Mouse (Mus musculus): ENCODE measurements around the gene Hist1h2bh.

Hist1h2bh gene

DNA sequence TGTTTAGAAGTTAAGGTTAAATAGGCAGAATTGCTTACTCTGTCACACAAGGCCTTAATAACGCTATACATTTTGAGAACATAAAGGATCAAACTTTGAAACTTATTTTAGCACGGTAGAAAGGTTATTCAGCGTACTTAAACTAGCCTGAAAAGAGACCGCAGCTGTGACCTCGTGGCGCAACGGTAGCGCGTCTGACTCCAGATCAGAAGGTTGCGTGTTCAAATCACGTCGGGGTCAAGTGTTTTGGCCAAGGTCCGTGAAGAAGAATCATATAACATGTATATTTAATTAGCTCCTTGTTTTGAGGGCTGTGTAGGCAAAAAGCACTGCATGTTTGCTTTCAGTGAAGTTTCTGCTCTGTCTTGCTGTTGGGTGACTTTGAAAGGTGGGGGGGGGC, 36.8 kb downstream of the Hist1h2bh start:
- DNase-seq (ENCODE audit: low spot score in 2 of 2), result no peak

DNA sequence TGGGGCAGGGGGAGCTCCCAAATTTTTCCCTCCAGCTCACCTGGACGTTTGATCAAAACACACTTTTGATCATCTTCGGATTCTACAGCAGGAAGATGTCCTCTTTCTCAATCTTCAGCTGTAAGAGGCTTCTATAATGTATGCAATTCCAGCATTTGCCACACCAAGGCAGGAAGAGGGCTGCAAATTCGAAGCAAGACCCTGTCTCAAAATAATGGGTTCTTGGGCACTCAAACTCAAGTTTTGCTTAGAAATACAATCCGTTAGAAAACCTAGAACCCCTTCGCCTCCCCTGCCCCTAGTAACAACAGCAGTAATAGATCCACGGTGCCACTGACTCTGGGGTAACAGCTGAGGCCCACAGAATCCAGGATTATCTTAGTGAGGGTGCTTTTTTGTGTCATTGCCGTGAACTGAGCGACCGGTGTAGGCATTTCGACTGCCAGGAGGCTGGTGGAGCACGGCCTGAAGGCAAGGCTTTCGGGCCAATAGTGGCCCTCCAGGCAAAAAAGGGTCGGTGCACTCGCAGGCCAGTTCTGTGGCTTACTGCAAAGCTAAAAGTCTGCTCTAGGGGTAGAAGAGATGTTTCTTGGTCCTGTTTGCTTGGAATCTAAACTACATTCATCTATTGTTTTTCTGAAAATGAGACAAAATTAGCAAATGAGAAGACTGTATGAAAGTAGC, 37.4 kb downstream of the Hist1h2bh start:
- no peak for DNase-seq (ENCODE audit: low spot score in 2 of 2)

DNA sequence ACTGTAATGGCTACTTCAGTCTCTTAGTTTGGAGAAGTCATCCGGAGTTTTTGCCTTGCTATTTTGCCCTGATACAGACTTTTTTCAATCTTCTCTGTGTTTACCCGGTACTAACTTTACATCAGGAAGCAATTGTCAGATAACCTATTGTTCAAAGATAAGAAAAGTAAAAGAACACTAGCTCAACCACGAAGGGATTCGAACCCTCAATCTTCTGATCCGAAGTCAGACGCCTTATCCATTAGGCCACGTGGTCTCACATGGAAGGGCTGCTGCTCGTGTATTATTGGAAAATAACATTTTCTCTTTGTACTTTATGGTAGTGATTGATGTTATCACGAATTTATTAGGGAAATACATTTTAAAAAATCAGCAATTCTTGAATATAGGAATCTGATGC, 39.4 kb downstream of the Hist1h2bh start:
- DNase-seq (ENCODE audit: low spot score in 2 of 2), result no peak

DNA sequence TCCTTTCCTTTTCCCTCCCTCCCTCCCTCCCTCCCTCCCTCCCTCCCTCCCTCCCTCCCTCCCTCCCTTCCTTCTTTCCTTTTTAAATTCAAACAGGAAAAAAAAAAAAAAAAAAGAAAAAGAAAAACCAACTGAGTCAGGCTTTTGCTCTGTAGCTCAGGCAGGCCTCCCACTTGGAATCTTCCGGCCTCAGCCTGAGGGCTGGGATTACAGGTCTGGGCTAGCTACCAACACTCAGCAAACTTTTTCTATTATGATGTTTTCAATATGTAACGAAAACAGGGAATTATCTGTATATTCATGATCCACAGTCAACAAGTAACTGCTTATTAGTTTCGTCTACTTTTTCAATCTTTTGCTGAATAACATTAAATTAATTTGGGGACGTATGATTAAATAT, 40.3 kb downstream of the Hist1h2bh start:
- DNase-seq (ENCODE audit: low spot score in 2 of 2), result no peak

DNA sequence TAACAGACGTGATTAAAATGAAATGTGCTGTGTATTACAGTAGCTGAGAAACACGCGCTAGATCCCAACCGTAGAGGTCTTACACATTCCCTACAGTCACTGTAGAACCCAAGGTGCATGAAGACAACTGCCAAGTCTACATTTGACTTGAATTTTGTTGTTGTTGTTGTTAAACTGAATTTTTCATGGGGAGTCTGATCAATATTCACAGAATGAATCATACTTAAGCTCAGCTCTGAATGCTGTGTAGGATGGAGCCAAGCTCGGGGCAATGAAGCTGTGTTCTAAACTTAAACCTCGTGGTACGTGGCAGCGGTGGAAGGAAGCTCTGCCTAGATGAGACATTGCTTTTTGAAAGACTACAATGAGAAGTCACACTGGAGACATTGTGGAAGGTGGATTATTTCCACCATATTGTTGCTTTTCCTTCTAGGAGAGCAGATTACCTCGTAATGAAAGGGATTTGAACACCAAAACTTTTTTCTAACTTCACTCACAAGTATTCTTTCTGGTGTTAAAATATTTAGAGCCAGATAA, 41.1 kb downstream of the Hist1h2bh start:
- no peak for DNase-seq (ENCODE audit: low spot score in 2 of 2)

DNA sequence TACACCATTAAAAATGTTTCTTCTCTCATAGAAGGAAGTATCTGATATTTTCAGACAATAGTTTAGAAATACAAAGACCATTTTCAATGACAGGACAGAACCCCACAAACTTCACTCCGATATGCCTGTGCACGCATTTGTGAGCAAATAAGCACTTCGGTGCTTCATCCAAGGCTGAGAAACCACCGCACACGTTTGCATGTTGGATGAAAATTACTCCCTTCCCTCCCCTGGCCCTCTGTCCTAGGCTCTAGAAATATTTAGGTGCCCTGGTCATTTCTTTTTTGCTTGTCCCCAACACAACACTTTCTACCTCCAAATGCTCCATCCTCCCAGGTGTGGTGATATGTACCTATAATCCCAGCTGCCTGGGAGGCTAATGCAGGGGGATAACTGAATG, 41.7 kb downstream of the Hist1h2bh start:
- DNase-seq (ENCODE audit: low spot score in 2 of 2), result no peak

DNA sequence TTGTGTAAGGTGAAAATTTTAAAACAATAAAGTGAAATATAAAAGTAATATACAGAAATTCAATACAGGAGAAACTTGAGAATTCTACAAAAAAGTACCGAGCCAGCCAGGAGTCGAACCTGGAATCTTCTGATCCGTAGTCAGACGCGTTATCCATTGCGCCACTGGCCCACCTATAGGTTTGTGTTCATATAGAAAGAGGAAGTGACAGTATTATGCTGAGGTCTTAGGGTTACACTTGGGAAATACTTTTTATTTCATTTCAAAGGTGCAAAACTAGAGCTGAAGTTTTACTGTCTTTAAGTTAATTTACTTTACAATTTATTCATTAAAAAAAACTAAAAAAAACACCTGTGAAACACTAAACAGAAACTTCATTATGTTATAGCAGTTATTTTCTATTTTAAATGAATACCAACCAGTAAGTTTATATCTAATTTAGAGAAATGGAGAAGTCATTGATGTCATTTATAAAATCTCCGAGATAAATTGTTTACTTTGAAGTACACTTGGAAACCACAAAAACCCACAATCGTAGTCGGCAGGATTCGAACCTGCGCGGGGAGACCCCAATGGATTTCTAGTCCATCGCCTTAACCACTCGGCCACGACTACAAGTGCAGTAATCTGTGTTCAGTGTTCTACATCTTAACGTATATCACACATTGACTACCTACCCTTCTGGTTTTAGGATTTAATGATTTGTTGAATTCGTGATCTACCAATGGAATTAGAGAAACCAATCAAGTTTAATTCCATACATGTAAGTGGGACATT, 42.6 kb downstream of the Hist1h2bh start:
- DNase-seq (ENCODE audit: low spot score in 2 of 2), result no peak

DNA sequence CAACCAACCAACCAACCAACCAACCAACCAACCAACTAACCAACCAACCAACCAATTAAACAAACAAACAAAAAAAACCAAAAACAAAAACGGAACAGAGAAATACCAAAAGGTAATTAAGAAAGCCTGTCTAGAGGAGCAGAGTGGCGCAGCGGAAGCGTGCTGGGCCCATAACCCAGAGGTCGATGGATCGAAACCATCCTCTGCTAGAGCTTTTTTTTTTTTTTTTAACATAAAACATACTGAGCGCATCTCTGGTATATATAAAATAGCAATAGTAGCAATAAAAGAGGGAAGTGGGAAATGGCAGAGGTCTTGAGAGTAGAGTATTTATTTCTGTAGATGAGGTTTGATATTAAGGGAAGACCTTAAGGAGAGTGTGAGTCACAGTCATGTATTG, 43.2 kb downstream of the Hist1h2bh start:
- DNase-seq (ENCODE audit: low spot score in 2 of 2), result no peak

DNA sequence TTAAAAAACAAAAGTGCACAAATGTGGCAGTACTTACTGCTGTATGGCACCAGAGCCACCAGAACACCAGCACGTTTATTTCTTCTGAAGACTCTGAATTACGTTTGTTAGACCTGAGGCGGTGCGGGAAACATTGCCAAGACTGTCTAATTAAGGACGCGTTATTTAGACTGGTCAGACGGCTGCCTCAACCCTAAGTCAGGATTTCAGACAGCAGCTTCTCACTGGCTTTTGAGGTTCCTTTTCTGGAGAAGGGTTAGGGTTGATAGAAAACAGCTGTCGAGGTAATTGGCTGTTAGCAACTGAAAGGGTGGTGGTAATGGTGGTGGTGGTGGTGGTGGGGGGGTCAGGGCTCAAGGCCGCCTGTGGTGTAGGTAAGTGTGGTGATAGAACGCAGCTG, 44.5 kb downstream of the Hist1h2bh start:
- no peak for DNase-seq (ENCODE audit: low spot score in 2 of 2)

DNA sequence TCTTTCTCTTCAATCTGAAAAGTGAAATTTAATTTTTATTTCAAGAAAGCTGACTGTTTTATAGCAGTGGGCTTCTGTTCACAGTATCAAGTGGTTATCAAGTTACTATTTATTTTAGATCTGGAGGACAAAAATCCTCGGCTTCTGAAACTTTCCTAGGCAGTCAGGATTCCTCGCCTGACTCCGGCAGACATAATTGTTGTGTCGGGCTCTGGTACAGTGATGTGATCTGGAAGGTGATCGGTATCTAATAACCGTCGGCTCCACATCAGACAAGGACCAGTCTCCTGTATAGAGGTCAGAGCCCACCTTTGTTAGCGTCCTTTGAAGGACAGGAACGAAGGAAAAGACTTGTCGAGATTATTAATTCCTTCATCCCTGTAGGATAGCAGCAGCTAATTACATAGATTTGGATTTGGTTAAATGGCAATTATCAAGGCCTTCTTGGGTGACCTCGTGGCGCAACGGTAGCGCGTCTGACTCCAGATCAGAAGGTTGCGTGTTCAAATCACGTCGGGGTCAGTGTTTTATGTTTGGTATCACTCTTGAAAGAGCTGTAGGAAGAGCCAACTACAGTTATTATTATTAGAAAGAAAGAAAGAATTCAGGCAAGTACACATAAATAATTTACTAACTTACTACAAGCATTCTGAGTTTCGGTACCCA, 45.4 kb downstream of the Hist1h2bh start:
- no peak for DNase-seq (ENCODE audit: low spot score in 2 of 2)

DNA sequence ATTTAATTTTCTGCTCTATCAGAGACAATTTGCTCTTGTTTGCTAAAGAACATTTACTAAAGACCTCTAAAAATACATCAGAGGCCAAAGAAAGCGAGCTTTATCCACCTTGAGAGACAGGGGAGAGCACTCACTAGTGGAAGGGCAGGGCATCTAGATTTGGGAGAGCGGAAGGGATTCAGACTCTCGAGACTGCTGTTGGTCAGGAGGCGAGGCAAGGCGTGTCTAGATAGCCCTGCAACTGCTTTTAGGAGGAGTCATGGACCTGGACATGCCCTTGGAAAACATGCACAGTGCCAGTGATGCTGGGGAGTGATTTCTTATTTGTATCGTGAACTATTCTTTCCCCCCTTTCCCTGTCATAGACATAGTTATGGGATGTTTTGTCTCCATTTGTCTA, 47.7 kb downstream of the Hist1h2bh start:
- DNase-seq (ENCODE audit: low spot score in 2 of 2), result no peak

DNA sequence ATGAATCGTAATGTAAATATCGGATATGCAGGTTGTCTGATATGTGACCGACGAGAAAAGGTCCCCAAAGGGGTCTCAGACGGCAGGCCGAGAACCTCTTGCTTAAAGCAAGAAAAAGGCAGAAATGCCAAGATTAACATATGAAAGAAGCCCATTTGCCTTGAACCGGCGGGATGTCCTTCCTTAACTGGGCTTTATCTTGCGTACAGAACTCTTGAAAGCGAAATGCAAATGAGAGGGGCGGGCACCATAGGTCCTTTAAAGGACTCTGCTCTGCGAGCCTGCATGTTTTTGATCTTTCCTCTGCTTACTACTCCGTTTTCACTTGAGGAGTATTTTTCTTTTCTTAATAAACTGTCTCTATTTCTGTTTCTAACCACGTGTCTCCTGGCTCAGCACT, 51.2 kb downstream of the Hist1h2bh start:
- no peak for DNase-seq (ENCODE audit: low spot score in 2 of 2)

Data from urinary bladder, adult 18-20 months (tissue).